Mouse (Mus musculus) yolk sac, embryonic 10.5 days (tissue): ENCODE results near the gene Nckap5.

Experiments
- DNase-seq: peaks from one replicate; pipeline ENCODE4 v3.0.0-alpha.2; 2017; ENCODE audit warnings: low spot score

The Nckap5 gene

DNA sequence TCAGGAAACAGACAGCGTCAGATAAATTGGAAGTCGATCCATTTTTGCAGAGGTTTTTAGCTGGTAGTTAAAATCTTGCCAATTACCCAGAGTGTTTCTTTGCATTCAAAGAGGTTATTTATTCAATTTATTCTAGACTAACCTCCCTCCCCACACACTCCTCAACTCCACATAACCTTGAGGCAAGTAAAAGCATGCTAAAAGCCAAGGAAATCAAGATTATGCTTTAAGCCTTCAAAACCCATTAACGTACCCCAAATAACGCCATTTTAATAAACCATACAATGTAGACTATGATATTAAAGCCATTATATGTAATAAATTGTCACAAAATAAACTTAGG lies 129.7 kb downstream of the Nckap5 start:
- no peak for DNase-seq

GRCm38 (mm10) chr1:126700063-126700977 lies 130.3 kb downstream of the Nckap5 start:
- no peak for DNase-seq

GRCm38 (mm10) chr1:126693585-126693984 lies 137.0 kb downstream of the Nckap5 start:
- DNase-seq, result no peak

DNA sequence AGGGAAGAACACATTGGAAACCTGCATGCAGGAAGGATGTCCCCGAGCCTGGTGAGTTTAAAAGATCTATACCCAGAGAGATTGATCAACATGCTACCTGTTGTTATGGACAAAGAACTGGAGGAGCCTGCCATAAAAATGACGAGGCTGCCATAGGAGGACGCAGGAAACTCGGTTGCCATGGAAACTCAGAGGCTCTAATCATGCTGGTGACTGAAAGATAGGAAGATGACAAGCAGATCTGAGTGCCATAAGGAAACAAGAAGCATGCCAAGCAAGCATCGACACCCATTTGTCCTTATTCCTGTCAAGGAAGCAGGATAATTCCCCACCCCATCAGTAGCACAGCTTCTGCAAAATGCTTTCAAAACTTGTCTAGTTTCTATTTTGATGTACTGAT lies 142.0 kb downstream of the Nckap5 start:
- DNase-seq, result no peak

DNA sequence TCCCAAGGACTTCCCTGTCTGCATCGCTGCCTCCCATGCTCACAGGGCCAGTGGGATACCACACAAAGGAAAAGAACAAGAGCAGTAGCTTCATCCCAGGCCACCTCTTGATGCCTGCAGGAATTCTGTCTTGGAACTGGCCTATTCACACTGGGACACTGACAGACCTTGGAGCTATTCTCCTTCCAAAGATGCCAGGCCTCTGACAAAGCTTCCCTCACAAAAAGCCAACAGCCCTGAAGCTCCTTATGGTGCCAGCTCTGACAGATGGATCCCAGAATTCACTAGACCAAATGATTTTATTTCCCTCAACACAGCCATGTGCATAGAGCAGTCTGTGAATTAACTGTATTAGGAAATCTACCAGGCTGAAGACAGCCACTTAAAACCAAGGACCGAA lies 143.9 kb downstream of the Nckap5 start:
- no peak for DNase-seq

GRCm38 (mm10) chr1:126683621-126684445 lies 146.8 kb downstream of the Nckap5 start:
- no peak for DNase-seq

DNA sequence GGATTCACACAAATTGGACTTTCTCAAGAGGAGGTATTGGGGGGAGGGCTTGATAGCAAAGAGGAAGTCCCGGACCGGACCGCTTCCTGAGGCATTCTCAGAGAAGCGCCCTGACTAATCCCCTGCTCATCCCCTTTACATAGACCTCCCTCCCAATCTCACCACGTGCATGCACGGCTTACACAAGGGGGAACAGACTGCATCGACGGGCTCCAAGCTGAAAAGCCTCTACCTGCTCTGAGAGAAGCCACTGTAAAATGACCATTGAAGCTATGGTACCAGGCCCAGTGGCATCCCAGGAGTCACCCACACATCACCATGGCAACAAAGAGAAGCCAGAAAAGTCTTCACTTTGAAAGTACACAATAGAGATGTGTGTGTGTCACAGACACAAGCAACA lies 148.8 kb downstream of the Nckap5 start:
- DNase-seq, result no peak

DNA sequence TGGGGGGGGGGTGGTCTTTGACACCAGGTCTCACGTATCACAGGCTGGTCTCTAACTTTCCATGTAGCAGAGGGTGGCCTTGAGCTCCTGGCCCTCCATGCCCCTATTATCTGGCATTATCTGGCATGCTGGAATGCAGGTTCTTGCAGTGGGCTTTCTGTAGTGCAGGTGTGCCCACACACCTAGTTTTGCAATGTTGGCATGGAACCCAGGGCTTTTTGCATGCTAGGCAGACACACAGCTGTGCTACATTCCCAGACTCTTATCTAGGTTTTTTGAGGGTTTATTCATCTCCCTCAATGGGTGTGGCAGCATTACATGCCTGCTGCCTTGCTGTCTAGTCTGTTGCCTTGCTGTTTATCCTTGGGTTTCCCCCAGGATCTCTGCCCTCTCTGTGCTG lies 151.3 kb downstream of the Nckap5 start:
- no peak for DNase-seq

DNA sequence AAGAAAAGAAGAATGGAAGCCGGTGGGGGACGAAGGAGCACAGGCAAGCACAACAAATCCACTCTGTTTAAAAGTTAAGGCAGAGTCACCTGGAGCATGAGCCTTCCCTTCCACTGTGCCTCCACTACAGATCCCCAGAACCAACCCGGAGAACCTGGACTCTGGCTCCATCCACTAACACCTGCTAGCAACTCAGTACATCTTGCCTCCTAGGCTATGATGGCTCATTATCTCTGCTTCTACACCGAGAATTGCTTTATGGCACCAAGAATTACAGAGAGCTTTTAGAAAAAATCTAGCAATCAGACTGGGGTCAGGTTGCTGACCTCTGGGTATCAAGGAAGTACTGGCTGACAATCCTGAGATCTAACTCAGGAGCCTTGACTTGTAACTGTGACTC lies 153.3 kb downstream of the Nckap5 start:
- DNase-seq, result no peak

DNA sequence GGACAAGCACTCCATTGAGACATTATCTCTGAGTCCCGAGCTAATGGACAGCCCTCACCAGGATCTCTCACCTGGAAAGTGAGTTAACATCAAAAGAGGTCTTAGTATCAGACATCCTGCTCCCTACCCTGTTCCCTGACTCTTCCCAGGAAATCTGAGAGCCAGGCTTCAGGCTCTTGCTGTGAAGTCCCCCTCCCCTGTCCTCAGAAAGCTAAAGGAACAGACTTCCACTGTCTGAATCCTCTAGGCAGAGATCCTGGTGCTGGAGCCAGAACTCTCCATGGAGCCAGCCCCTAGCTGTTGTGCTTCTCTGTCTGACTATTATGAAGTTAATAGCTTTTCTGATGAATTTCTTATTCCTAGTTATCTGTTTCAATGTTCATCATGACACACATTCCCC lies 153.8 kb downstream of the Nckap5 start:
- no peak for DNase-seq

GRCm38 (mm10) chr1:126675142-126675541 lies 155.5 kb downstream of the Nckap5 start:
- no peak for DNase-seq

- DNase-seq, result peak; percentile 66
These were observed 157.4 kb downstream of the Nckap5 start for GRCm38 (mm10) chr1:126673238-126673637.

DNA sequence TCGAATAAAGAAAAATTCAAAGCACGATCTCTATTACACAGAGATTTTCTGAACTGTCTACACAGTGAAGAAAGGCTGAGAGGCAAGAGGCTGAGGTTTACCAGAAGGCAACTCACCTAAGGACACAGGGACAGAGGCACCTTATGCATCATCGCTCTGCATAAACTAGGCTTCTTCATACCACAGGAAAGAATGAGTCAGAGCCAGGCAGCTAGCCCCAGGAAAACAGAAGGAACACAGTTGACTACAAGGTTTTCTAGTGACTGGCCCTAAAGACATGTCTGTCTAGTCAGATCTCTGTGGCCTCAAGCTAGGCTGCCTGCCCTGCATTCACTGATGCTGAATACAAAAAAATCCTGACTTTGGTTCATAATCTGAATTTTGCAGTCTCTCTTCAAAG lies 160.1 kb downstream of the Nckap5 start:
- no peak for DNase-seq

GRCm38 (mm10) chr1:126660098-126660999 lies 170.2 kb downstream of the Nckap5 start:
- DNase-seq, result no peak

- DNase-seq, result no peak
These were observed 171.9 kb downstream of the Nckap5 start for GRCm38 (mm10) chr1:126658731-126659130.

DNA sequence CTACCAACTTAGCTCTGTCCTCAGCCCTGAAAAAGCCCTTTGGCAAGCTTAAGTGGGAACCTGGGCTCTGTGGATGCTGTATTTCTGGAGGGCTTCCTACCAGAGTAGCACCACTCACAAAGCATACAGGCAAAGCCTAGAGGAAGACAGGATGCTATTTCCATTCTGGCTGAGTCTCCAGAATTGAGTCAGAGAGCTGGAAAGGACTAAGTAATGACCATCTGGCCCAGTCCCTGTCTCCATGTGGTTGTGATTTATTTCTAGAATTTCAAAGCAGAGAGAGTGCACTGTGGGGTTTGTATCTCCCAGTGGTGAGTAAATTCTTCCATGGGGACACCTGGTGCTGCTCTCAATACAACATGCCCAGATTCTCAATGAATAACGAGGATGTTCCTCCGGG lies 174.4 kb downstream of the Nckap5 start:
- no peak for DNase-seq

- no peak for DNase-seq
These were observed 178.5 kb downstream of the Nckap5 start for GRCm38 (mm10) chr1:126652085-126652484.

- DNase-seq, result no peak
These were observed 179.8 kb downstream of the Nckap5 start for GRCm38 (mm10) chr1:126650806-126651205.

DNA sequence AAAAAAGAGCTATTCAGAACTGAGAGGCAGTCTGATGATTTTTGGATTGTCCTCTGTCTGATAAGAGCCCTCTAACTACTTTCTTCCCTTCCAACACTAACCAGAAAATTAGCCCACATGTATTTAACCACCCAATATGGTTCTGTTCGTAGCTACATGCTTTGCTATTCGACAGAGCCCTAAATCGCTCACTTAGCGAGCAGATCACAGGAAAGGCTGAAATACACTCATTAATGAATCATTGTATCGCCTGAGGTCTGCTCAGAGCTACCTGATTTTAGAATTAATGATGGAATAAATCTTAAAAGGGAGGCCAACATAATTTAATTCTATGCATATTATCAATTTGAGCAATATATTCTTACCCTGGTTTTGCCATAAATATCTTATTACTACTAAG lies 187.8 kb downstream of the Nckap5 start:
- no peak for DNase-seq

GRCm38 (mm10) chr1:126639463-126639862 lies 191.1 kb downstream of the Nckap5 start:
- no peak for DNase-seq

- no peak for DNase-seq
These were observed 193.1 kb downstream of the Nckap5 start for GRCm38 (mm10) chr1:126637515-126637914.

DNA sequence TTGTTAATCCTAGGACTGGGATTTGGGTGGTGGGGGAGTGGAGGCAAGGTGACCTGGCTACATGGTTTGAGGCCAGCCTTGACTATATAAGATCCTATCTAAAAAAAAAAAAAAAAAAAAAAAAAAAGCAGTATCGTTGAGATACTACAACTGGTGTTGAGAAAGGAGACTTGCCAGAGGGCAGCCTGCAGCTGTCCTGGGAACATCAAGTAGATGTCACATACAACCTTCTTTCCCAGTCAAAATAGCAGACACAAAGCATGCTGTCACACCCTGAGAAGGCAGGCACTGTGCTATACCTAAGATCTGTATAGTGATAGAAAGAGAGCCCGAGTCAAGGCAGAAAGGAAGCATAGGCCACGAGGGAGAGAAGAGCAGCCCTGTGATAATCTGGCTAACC lies 204.4 kb downstream of the Nckap5 start:
- no peak for DNase-seq
